ENCODE assay signal across 22 mouse cellular contexts in genomic region chr4:125663262-125663661, GRCm38 (mm10).
DNase-seq lines count a peak whose midpoint lies in the region; ATAC-seq lines count a peak whose summit lies in the region.
"Had no signal": no experiment of that assay in that cellular context is flagged by ENCODE, and none has a peak within 500 bp of the region (broad histone marks: within the 10 kb centered on the region; RNA-seq: fewer than 3 reads in every experiment).

No protein-coding gene starts in this region.

- ATAC-seq in forebrain, embryonic 13.5 days: no peak
- 0 out of 2 replicates have a peak, but pooled peaks have one; percentile 35 for ATAC-seq in hindbrain, embryonic 12.5 days (ENCODE audit: low FRiP score)
- ATAC-seq in midbrain, embryonic 11.5 days (ENCODE audit: low FRiP score): peak; percentile 35; the same call in 1 of the 2 replicates
- ATAC-seq in neural tube, embryonic 13.5 days (ENCODE audit: low read depth): 0 out of 2 replicates have a peak, but pooled peaks have one; percentile 12
- ATAC-seq: activated CD4-positive, CD25-positive, alpha-beta regulatory T cell, adult 4 months; CD4-positive, CD25-positive, alpha-beta regulatory T cell, adult 4 months; forebrain, postnatal 0 days; liver, embryonic 12.5 days had no signal

- no peaks in the 10 kb centered on the region for H3K9me3 ChIP-seq in forebrain, embryonic 10.5 days
- H3K9me3 ChIP-seq in forebrain, embryonic 13.5 days (replicated peaks): no peaks in the 10 kb centered on the region
- H3K9me3 ChIP-seq in hindbrain, embryonic 12.5 days (replicated peaks): no peaks in the 10 kb centered on the region
- H3K9me3 ChIP-seq in midbrain, embryonic 11.5 days (ENCODE audit: control insufficient read depth, low read length): no peaks in the 10 kb centered on the region
- no peaks in the 10 kb centered on the region for H3K9me3 ChIP-seq in neural tube, embryonic 13.5 days
- H3K9me3 ChIP-seq: heart, embryonic 10.5 days; liver, embryonic 12.5 days had no signal

- no peak overlapping the region for H3K4me3 ChIP-seq in forebrain, embryonic 10.5 days
- H3K4me3 ChIP-seq in forebrain, embryonic 13.5 days: no peak overlapping the region
- H3K4me3 ChIP-seq in hindbrain, embryonic 12.5 days: no peak overlapping the region
- no peak overlapping the region for H3K4me3 ChIP-seq in midbrain, embryonic 11.5 days (ENCODE audit: low read depth, low read length)
- no peak overlapping the region for H3K4me3 ChIP-seq in neural tube, embryonic 13.5 days
- H3K4me3 ChIP-seq: heart, embryonic 10.5 days; left cerebral cortex, adult 2 months; liver, embryonic 12.5 days had no signal

- no peaks in the 10 kb centered on the region for H3K27me3 ChIP-seq in forebrain, embryonic 10.5 days (ENCODE audit: poor library complexity, severe bottlenecking)
- no peaks in the 10 kb centered on the region for H3K27me3 ChIP-seq in forebrain, embryonic 13.5 days
- H3K27me3 ChIP-seq in hindbrain, embryonic 12.5 days: no peaks in the 10 kb centered on the region
- H3K27me3 ChIP-seq in midbrain, embryonic 11.5 days (ENCODE audit: control insufficient read depth, insufficient read depth, low read length): no peaks in the 10 kb centered on the region
- no peaks in the 10 kb centered on the region; the same call in none of the 2 replicates for H3K27me3 ChIP-seq in neural tube, embryonic 13.5 days
- H3K27me3 ChIP-seq: liver, embryonic 12.5 days had no signal

- H3K4me1 ChIP-seq in forebrain, embryonic 10.5 days: peaks cover 33% of the 10 kb centered on the region
- peaks cover 21% of the 10 kb centered on the region for H3K4me1 ChIP-seq in forebrain, embryonic 13.5 days
- H3K4me1 ChIP-seq in hindbrain, embryonic 12.5 days: peaks cover 26% of the 10 kb centered on the region
- H3K4me1 ChIP-seq in midbrain, embryonic 11.5 days (ENCODE audit: control insufficient read depth, insufficient read depth, low read length): peaks cover 19% of the 10 kb centered on the region
- H3K4me1 ChIP-seq in neural tube, embryonic 13.5 days (replicated peaks): peaks cover 35% of the 10 kb centered on the region
- H3K4me1 ChIP-seq: liver, embryonic 12.5 days had no signal

- no peak for DNase-seq in forebrain, embryonic 10.5 days (ENCODE audit: extremely low spot score, low spot score)
- DNase-seq in midbrain, embryonic 11.5 days (ENCODE audit: low spot score, missing footprints): no peak
- DNase-seq in urinary bladder, postnatal 14 days (ENCODE audit: low spot score): no peak
- no peak for DNase-seq in right cerebral cortex, postnatal 25 days
- no peak for DNase-seq in layer of hippocampus, postnatal 14 days (ENCODE audit: low spot score in 2 of 2)
- DNase-seq: adrenal gland, postnatal 10 days; cerebellum, postnatal 14 days; forebrain, postnatal 0 days; heart, postnatal 10 days; kidney, adult 9 months; kidney, postnatal 36 days; lung, adult 2 months; spleen, adult 18-20 months; thymus, postnatal 25 days had no signal

- WGBS in forebrain, embryonic 10.5 days: 74% methylated on average over 8 of the region's 8 CpGs
- WGBS in forebrain, embryonic 13.5 days: 48% methylated on average over 8 of the region's 8 CpGs
- WGBS in hindbrain, embryonic 12.5 days: 43% methylated on average over 8 of the region's 8 CpGs
- 56% methylated on average over 8 of the region's 8 CpGs for WGBS in midbrain, embryonic 11.5 days
- WGBS in neural tube, embryonic 13.5 days: 35% methylated on average over 8 of the region's 8 CpGs

- H3K27ac ChIP-seq in forebrain, embryonic 10.5 days: peak overlapping the region; percentile 60
- no peak overlapping the region; the same call in 1 of the 2 replicates for H3K27ac ChIP-seq in forebrain, embryonic 13.5 days
- H3K27ac ChIP-seq in hindbrain, embryonic 12.5 days: peak overlapping the region; percentile 72
- peak overlapping the region; percentile 22; the same call in 1 of the 2 replicates for H3K27ac ChIP-seq in midbrain, embryonic 11.5 days (ENCODE audit: low read depth, low read length)
- peak overlapping the region; percentile 67 for H3K27ac ChIP-seq in neural tube, embryonic 13.5 days (replicated peaks)
- H3K27ac ChIP-seq: heart, embryonic 10.5 days; left cerebral cortex, adult 2 months; liver, embryonic 12.5 days had no signal

- H3K4me2 ChIP-seq in forebrain, embryonic 13.5 days: no peak overlapping the region
- no peak overlapping the region for H3K4me2 ChIP-seq in hindbrain, embryonic 12.5 days (replicated peaks)
- H3K4me2 ChIP-seq in midbrain, embryonic 11.5 days: no peak overlapping the region
- H3K4me2 ChIP-seq in neural tube, embryonic 13.5 days: no peak overlapping the region
- H3K4me2 ChIP-seq: liver, embryonic 12.5 days had no signal

- no peaks in the 10 kb centered on the region for H3K36me3 ChIP-seq in forebrain, embryonic 10.5 days (replicated peaks)
- H3K36me3 ChIP-seq in forebrain, embryonic 13.5 days (ENCODE audit: poor library complexity, severe bottlenecking): peaks cover 11% of the 10 kb centered on the region; the same call in 1 of the 2 replicates
- H3K36me3 ChIP-seq in hindbrain, embryonic 12.5 days: no peaks in the 10 kb centered on the region
- no peaks in the 10 kb centered on the region for H3K36me3 ChIP-seq in midbrain, embryonic 11.5 days (ENCODE audit: control insufficient read depth, insufficient read depth, low read length)
- peaks cover 13% of the 10 kb centered on the region; the same call in 1 of the 2 replicates for H3K36me3 ChIP-seq in neural tube, embryonic 13.5 days
- H3K36me3 ChIP-seq: heart, embryonic 10.5 days; liver, embryonic 12.5 days had no signal

- H3K9ac ChIP-seq in forebrain, embryonic 13.5 days: no peak overlapping the region; the same call in none of the 2 replicates
- H3K9ac ChIP-seq in hindbrain, embryonic 12.5 days: no peak overlapping the region
- H3K9ac ChIP-seq in midbrain, embryonic 11.5 days (ENCODE audit: low read length): no peak overlapping the region
- H3K9ac ChIP-seq in neural tube, embryonic 13.5 days: 0 out of 2 replicates have a peak overlapping the region, but pooled peaks have one; percentile 13
- H3K9ac ChIP-seq: forebrain, postnatal 0 days; liver, embryonic 12.5 days had no signal
